Mouse (Mus musculus) lung, adult 18-20 months (tissue): ENCODE measurements around the gene F9.
"Not testable (repeated sequence)": the region's sequence is repeated elsewhere in the genome, so short reads cannot be mapped to it uniquely, and the experiment has no call there.

Experiments used
- DNase-seq, 2 experiments: peaks; one replicate each; pipeline ENCODE4 v3.0.0; 2022; ENCODE audit warnings: mixed read lengths in 2 of 2

F9 gene

GRCm38 (mm10) chrX:59999221-60000083 is at the start of gene F9:
F9 (plus strand) TSS chrX:59999464.
- DNase-seq, result no peak

- not testable (repeated sequence) for DNase-seq
These were observed 29.5 kb upstream of the F9 start for GRCm38 (mm10) chrX:59969767-59970166.

- DNase-seq, result no peak
These were observed 800 bp downstream of the F9 start for GRCm38 (mm10) chrX:60000084-60000443.

- no peak for DNase-seq
These were observed 2.2 kb downstream of the F9 start for GRCm38 (mm10) chrX:60001461-60001860.

GRCm38 (mm10) chrX:60013084-60013676 is 13.9 kb downstream of the F9 start:
- peak in 1 of 2 experiments; percentile 18 for DNase-seq

- no peak for DNase-seq
These were observed 15.3 kb downstream of the F9 start for GRCm38 (mm10) chrX:60014588-60014987.

- DNase-seq, result no peak
These were observed 21.7 kb downstream of the F9 start for GRCm38 (mm10) chrX:60021007-60021406.

GRCm38 (mm10) chrX:60021595-60021994 is 22.3 kb downstream of the F9 start:
- no peak for DNase-seq

- no peak for DNase-seq
These were observed 27.4 kb downstream of the F9 start for GRCm38 (mm10) chrX:60026654-60027053.

GRCm38 (mm10) chrX:60054745-60055144 is 55.5 kb downstream of the F9 start:
- DNase-seq, result no peak

GRCm38 (mm10) chrX:60055185-60055584 is 55.9 kb downstream of the F9 start:
- no peak for DNase-seq

- DNase-seq, result no peak
These were observed 76.1 kb downstream of the F9 start for GRCm38 (mm10) chrX:60075359-60075758.
